Mouse (Mus musculus): Measurements from ENCODE around the gene Wsb1. TPM values are rescaled to one million over a fixed set of nuclear protein-coding genes. Genes with fewer than 3 reads are reported as not detected.
"Not testable (repeated sequence)": the region's sequence is repeated elsewhere in the genome, so short reads cannot be mapped to it uniquely, and the experiment has no call there.

The Wsb1 gene
- total and polyA plus RNA-seq, 2 experiments from 2014 or later: 227 to 230 TPM

DNA sequence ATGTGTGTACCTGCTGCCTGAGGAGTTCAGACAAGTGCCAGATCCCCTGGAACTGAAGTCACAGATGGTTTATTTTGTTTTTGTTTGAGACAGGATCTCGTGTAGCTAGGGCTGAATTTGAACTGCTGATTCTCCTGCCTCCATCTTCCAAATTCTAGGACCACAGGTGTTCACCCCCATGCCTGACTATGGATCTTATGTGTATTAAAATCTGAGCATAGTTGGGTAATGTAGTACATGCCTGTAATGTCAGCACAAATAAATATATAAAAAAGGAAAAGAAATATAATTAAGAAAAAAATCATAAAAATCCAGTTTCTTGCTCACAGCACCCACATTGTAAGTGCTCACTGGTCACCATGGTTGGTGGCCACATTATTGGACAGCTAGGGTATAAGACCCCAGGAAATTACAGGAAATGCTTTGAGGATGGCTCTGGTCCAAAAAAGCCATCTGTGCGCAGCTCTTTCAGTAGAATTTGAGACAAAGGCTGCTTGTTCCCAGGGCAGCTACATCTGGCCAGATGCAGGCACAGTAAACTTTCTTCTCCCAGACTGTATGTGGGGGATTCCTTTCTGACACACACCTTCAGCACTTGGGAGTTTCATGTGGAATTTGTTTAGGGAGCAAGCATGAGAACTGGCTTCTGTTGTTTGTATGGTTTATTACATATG lies 25.4 kb upstream of the Wsb1 start:
- no peak overlapping the region for H3K4me3 ChIP-seq (ENCODE audit: low read depth, low read length)
- ATAC-seq (ENCODE audit: low FRiP score) (no peak), DNase-seq (ENCODE audit: low spot score) (peak; percentile 56)
- H3K27ac ChIP-seq (ENCODE audit: low read depth, low read length): no peak overlapping the region
- no peak for TF ChIP-seq CTCF (IDR thresholded peaks at IDR 0.05)
- no peaks in the 10 kb centered on the region for H3K36me3 ChIP-seq (ENCODE audit: insufficient read depth, low read length)
- H3K9ac ChIP-seq (replicated peaks; ENCODE audit: low read length, poor library complexity, severe bottlenecking): no peak overlapping the region
- H3K27me3 ChIP-seq (ENCODE audit: insufficient read depth, low read length): no peaks in the 10 kb centered on the region
- H3K9me3 ChIP-seq (ENCODE audit: low read length): no peaks in the 10 kb centered on the region
- 57% methylated on average over 2 of the region's 2 CpGs for WGBS
- no peak overlapping the region for H3K4me2 ChIP-seq (ENCODE audit: low read depth, low read length, poor library complexity, severe bottlenecking)
- no peaks in the 10 kb centered on the region for H3K4me1 ChIP-seq (ENCODE audit: insufficient read depth, low read length)

DNA sequence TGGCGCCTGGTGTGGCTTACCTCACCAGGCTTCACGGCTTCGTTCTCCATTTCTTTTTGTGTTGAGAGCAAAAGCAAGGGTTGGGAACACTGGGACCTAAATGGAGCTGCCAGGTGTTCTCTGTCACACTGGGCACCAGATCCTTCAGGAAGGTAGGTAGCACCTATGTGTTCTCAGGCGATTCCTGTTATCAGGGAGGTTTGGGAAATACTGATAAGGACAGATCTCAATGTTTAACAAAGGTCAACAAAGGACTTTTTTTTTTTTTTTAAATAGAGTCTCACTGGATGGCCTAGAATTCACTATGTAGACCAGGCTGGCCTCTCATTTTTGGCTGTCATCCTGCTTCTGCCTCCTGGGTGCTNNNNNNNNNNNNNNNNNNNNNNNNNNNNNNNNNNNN lies 19.3 kb upstream of the Wsb1 start:
- no peaks in the 10 kb centered on the region for H3K4me1 ChIP-seq (ENCODE audit: insufficient read depth, low read length)
- H3K27ac ChIP-seq (ENCODE audit: low read depth, low read length): no peak overlapping the region
- no peak for DNase-seq (ENCODE audit: low spot score)
- no peak for ATAC-seq (ENCODE audit: low FRiP score)
- TF ChIP-seq CTCF (IDR thresholded peaks at IDR 0.05): no peak
- no peak overlapping the region for H3K9ac ChIP-seq (replicated peaks; ENCODE audit: low read length, poor library complexity, severe bottlenecking)
- H3K4me2 ChIP-seq (ENCODE audit: low read depth, low read length, poor library complexity, severe bottlenecking): no peak overlapping the region
- H3K4me3 ChIP-seq (ENCODE audit: low read depth, low read length): no peak overlapping the region
- H3K9me3 ChIP-seq (ENCODE audit: low read length): no peaks in the 10 kb centered on the region
- 88% methylated on average over 4 of the region's 4 CpGs for WGBS
- H3K27me3 ChIP-seq (ENCODE audit: insufficient read depth, low read length): no peaks in the 10 kb centered on the region
- H3K36me3 ChIP-seq (ENCODE audit: insufficient read depth, low read length): no peaks in the 10 kb centered on the region

DNA sequence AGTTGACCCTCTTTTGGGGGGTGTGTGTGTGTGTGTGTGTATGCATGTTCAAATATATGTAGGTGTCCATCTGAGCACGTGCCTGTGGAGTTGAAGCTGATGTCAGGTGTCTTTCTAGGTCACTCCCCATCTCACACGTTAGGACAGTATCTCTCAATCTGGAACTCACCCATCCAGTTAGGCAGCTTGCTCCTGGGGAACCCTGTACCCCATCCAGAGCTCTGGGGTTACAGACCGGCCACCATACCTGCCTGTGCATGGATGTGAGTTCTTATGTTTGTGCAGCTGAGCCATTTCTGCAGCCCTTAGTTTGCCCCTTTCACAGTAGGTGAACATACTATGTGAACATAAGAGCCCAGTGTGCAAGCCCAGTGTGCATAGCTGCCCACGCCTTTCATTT lies 18.6 kb upstream of the Wsb1 start:
- Histone ChIP-seq H3K4me2 (ENCODE audit: low read depth, low read length, poor library complexity, severe bottlenecking) (no peak overlapping the region), H3K4me1 (ENCODE audit: insufficient read depth, low read length) (no peaks in the 10 kb centered on the region), H3K27ac (ENCODE audit: low read depth, low read length) (no peak overlapping the region), H3K4me3 (ENCODE audit: low read depth, low read length) (no peak overlapping the region), H3K27me3 (ENCODE audit: insufficient read depth, low read length) (no peaks in the 10 kb centered on the region), H3K9ac (replicated peaks; ENCODE audit: low read length, poor library complexity, severe bottlenecking) (no peak overlapping the region), H3K36me3 (ENCODE audit: insufficient read depth, low read length) (no peaks in the 10 kb centered on the region), H3K9me3 (ENCODE audit: low read length) (no peaks in the 10 kb centered on the region)
- no peak for ATAC-seq (ENCODE audit: low FRiP score)
- TF ChIP-seq CTCF (IDR thresholded peaks at IDR 0.05): no peak
- no peak for DNase-seq (ENCODE audit: low spot score)
- WGBS: 73% methylated on average over 4 of the region's 4 CpGs

DNA sequence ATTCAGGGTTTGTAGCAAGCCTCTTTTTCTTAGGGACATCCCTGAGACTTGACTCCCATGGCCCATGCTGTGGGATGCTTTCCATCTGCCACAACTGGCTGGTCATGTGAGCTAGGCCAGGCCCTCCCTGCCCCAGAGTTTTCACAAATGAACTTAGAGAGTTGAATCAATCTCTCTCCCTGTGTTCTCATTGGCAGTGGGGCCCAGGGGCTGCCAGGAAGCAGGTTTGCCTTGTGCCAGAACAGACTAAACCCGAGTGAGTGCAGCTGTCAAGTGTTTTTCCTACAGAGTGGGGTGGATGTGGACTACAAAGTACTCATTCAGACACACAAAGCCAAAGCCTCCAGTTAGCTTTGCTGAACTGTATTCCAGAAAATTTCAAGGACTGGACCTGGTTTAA lies 12.7 kb upstream of the Wsb1 start:
- DNase-seq (ENCODE audit: low spot score) (peak; percentile 40), ATAC-seq (ENCODE audit: low FRiP score) (no peak)
- Histone ChIP-seq H3K4me3 (ENCODE audit: low read depth, low read length) (no peak overlapping the region), H3K36me3 (ENCODE audit: insufficient read depth, low read length) (no peaks in the 10 kb centered on the region), H3K4me2 (ENCODE audit: low read depth, low read length, poor library complexity, severe bottlenecking) (no peak overlapping the region), H3K27me3 (ENCODE audit: insufficient read depth, low read length) (no peaks in the 10 kb centered on the region), H3K9ac (replicated peaks; ENCODE audit: low read length, poor library complexity, severe bottlenecking) (no peak overlapping the region), H3K27ac (ENCODE audit: low read depth, low read length) (no peak overlapping the region), H3K4me1 (ENCODE audit: insufficient read depth, low read length) (no peaks in the 10 kb centered on the region), H3K9me3 (ENCODE audit: low read length) (no peaks in the 10 kb centered on the region)
- TF ChIP-seq CTCF (IDR thresholded peaks at IDR 0.05): no peak
- WGBS: 32% methylated on average over 1 of the region's 1 CpGs

DNA sequence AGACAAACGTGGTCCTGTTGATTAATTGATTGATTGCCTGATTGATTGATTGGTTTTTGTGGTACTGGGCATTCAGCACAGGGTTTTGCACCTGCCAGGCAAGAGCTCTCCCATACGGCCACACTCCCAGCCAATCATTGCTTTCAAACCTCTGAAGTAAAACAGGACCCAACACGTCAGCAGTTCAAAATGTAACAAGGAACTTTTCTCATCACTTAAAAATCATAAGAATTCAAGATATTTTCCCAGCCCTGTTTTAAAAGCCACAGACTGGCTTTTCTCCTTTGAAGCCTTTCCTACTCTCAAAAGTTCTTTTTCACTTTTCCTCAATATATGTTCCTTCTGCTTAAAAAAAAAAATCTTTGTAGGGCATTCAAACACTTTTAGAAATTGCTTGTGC lies 9.9 kb upstream of the Wsb1 start:
- ATAC-seq (ENCODE audit: low FRiP score) (no peak), DNase-seq (ENCODE audit: low spot score) (no peak)
- 72% methylated on average over 3 of the region's 3 CpGs for WGBS
- Histone ChIP-seq H3K9me3 (ENCODE audit: low read length) (no peaks in the 10 kb centered on the region), H3K27me3 (ENCODE audit: insufficient read depth, low read length) (no peaks in the 10 kb centered on the region), H3K4me2 (ENCODE audit: low read depth, low read length, poor library complexity, severe bottlenecking) (no peak overlapping the region), H3K4me3 (ENCODE audit: low read depth, low read length) (no peak overlapping the region), H3K36me3 (ENCODE audit: insufficient read depth, low read length) (no peaks in the 10 kb centered on the region), H3K27ac (ENCODE audit: low read depth, low read length) (no peak overlapping the region), H3K9ac (replicated peaks; ENCODE audit: low read length, poor library complexity, severe bottlenecking) (no peak overlapping the region), H3K4me1 (ENCODE audit: insufficient read depth, low read length) (no peaks in the 10 kb centered on the region)
- TF ChIP-seq CTCF (IDR thresholded peaks at IDR 0.05): no peak

DNA sequence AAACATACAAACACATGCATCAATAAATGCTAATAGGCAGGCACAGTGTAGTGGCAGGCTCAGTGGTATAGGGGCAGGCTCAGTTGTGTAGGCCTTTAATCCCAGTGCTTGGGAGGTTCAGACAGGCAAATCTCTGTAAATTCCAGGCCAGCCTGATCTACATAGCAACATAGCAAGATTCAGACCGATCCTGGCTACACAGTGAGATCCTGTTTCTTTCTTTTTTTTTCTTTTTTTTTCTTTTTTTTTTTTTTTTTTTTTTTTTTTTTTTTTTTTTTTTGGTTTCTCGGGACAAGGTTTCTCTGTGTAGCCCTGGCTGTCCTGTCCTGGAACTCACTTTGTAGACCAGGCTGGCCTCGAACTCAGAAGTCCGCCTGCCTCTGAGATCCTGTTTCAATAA lies 5.7 kb upstream of the Wsb1 start:
- not testable (repeated sequence) for H3K4me1 ChIP-seq (ENCODE audit: insufficient read depth, low read length); H3K27me3 ChIP-seq (ENCODE audit: insufficient read depth, low read length); DNase-seq (ENCODE audit: low spot score); H3K36me3 ChIP-seq (ENCODE audit: insufficient read depth, low read length); ATAC-seq (ENCODE audit: low FRiP score); H3K27ac ChIP-seq (ENCODE audit: low read depth, low read length); H3K9ac ChIP-seq (replicated peaks; ENCODE audit: low read length, poor library complexity, severe bottlenecking); H3K4me2 ChIP-seq (ENCODE audit: low read depth, low read length, poor library complexity, severe bottlenecking); H3K4me3 ChIP-seq (ENCODE audit: low read depth, low read length); H3K9me3 ChIP-seq (ENCODE audit: low read length)
- WGBS: 88% methylated on average over 4 of the region's 4 CpGs

Data from midbrain, postnatal 0 days (tissue).